Mouse (Mus musculus): ENCODE data around the gene Tmbim6.

- TF ChIP-seq POLR2A (IDR thresholded peaks at IDR 0.05; ENCODE audit: extremely low read depth, insufficient read depth, low read length) (no peak), CTCF (IDR thresholded peaks at IDR 0.05; ENCODE audit: extremely low read depth, insufficient read depth, low read length) (no peak)
These were observed 41.1 kb upstream of the Tmbim6 start for GRCm38 (mm10) chr15:99351610-99352009.
